In the genomic region with DNA sequence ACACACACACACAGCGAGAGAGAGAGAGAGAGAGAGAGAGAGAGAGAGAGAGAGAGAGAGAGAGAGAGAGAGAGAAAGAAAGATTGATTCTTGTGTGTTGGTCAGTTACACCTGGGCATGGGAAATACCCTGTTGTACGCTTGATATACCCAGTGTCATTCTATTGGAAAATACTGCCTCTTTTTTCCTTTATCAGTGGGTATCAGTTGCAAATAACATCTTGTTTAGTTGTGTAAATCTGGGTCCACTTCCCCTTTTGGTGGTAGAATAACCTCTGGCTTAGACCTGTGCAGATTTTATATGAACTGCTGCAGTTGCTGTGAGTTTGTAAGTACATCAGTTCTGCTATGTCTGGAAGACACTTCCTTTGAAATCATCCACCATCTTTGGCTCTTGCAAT, we compare ENCODE assay signal across 29 mouse cellular contexts.
"Had no signal": no experiment of that assay in that cellular context is flagged by ENCODE, and none has a peak within 500 bp of the region (broad histone marks: within the 10 kb centered on the region; RNA-seq: fewer than 3 reads in every experiment).

No protein-coding gene starts in this region.

- H3K27me3 ChIP-seq: limb, embryonic 12.5 days; limb, embryonic 13.5 days; limb, embryonic 15.5 days; liver, embryonic 12.5 days; liver, embryonic 13.5 days; liver, embryonic 15.5 days; lung, embryonic 15.5 days; megakaryocyte, embryonic 14.5 days; midbrain, embryonic 12.5 days; midbrain, embryonic 13.5 days; midbrain, embryonic 15.5 days had no signal

- H3K9me3 ChIP-seq: limb, embryonic 10.5 days; limb, embryonic 12.5 days; limb, embryonic 13.5 days; limb, embryonic 15.5 days; liver, embryonic 12.5 days; liver, embryonic 13.5 days; liver, embryonic 15.5 days; lung, embryonic 15.5 days; megakaryocyte, embryonic 14.5 days; midbrain, embryonic 10.5 days; midbrain, embryonic 12.5 days; midbrain, embryonic 13.5 days; midbrain, embryonic 15.5 days had no signal

- H3K4me1 ChIP-seq: limb, embryonic 10.5 days; limb, embryonic 12.5 days; limb, embryonic 13.5 days; limb, embryonic 15.5 days; liver, embryonic 12.5 days; liver, embryonic 13.5 days; liver, embryonic 15.5 days; lung, embryonic 15.5 days; megakaryocyte, embryonic 14.5 days; midbrain, embryonic 10.5 days; midbrain, embryonic 12.5 days; midbrain, embryonic 13.5 days; midbrain, embryonic 15.5 days had no signal

- H3K27ac ChIP-seq: limb, embryonic 10.5 days; limb, embryonic 12.5 days; limb, embryonic 13.5 days; limb, embryonic 15.5 days; liver, embryonic 12.5 days; liver, embryonic 13.5 days; liver, embryonic 14.5 days; liver, embryonic 15.5 days; lung, embryonic 15.5 days; macrophage; midbrain, embryonic 10.5 days; midbrain, embryonic 12.5 days; midbrain, embryonic 13.5 days; midbrain, embryonic 15.5 days had no signal

- H3K36me3 ChIP-seq: limb, embryonic 10.5 days; limb, embryonic 12.5 days; limb, embryonic 13.5 days; limb, embryonic 15.5 days; liver, embryonic 12.5 days; liver, embryonic 13.5 days; liver, embryonic 15.5 days; lung, embryonic 15.5 days; midbrain, embryonic 10.5 days; midbrain, embryonic 12.5 days; midbrain, embryonic 13.5 days; midbrain, embryonic 15.5 days had no signal

- H3K9ac ChIP-seq: limb, embryonic 12.5 days; limb, embryonic 13.5 days; limb, embryonic 15.5 days; liver, embryonic 12.5 days; liver, embryonic 13.5 days; liver, embryonic 14.5 days; liver, embryonic 15.5 days; liver, postnatal 0 days; lung, embryonic 14.5 days; lung, embryonic 15.5 days; midbrain, embryonic 12.5 days; midbrain, embryonic 13.5 days; midbrain, embryonic 15.5 days had no signal

- H3K4me3 ChIP-seq: limb, embryonic 10.5 days; limb, embryonic 12.5 days; limb, embryonic 13.5 days; limb, embryonic 15.5 days; liver, embryonic 12.5 days; liver, embryonic 13.5 days; liver, embryonic 15.5 days; lung, embryonic 15.5 days; megakaryocyte, embryonic 14.5 days; midbrain, embryonic 10.5 days; midbrain, embryonic 12.5 days; midbrain, embryonic 13.5 days; midbrain, embryonic 15.5 days; myocyte had no signal

- DNase-seq: left cerebral cortex, postnatal 4 days; liver; liver, embryonic 13.5 days; liver, postnatal 0 days; lung, adult 18-20 months; lung, adult 2 months; lung, embryonic 14.5 days; lung, postnatal 10 days; lung, postnatal 14 days; lung, postnatal 36 days; lung, postnatal 4 days; midbrain, embryonic 14.5 days had no signal

- H3K4me2 ChIP-seq: limb, embryonic 12.5 days; limb, embryonic 13.5 days; limb, embryonic 15.5 days; liver, embryonic 11.5 days; liver, embryonic 12.5 days; liver, embryonic 13.5 days; liver, embryonic 15.5 days; lung, embryonic 14.5 days; lung, embryonic 15.5 days; midbrain, embryonic 11.5 days; midbrain, embryonic 12.5 days; midbrain, embryonic 13.5 days; midbrain, embryonic 15.5 days had no signal
